Mouse (Mus musculus) cortical plate, adult 2 months (tissue): ENCODE results near the gene Myh7. TPM values are rescaled to one million over a fixed set of nuclear protein-coding genes. Genes with fewer than 3 reads are reported as not detected.

Experiments
- H3K27ac ChIP-seq: fragments of 200-500 bp; 2 replicates; pipeline ENCODE4 v1.5.1; 2012; ENCODE audit warnings: low read length, control low read depth, inconsistent platforms; ENCODE audit not compliant: insufficient read depth
- H3K4me1 ChIP-seq: fragments of 200-500 bp; 2 replicates; pipeline ENCODE4 v1.6.1; 2011; ENCODE audit warnings: low read length; ENCODE audit not compliant: control insufficient read depth, insufficient read depth
- H3K4me3 ChIP-seq: fragments of 200-500 bp; 2 replicates; pipeline ENCODE4 v1.5.1; 2011; ENCODE audit warnings: mild to moderate bottlenecking, low read length, control low read depth; ENCODE audit not compliant: insufficient read depth
- CTCF ChIP-seq: fragments of 200-500 bp; IDR thresholded peaks from 2 replicates; pipeline ENCODE4 v1.5.1; 2011; ENCODE audit warnings: mild to moderate bottlenecking, control low read depth, low read length; ENCODE audit not compliant: insufficient read depth; ENCODE audit errors: extremely low read depth
- POLR2A ChIP-seq: fragments of 200-500 bp; IDR thresholded peaks from 2 replicates; pipeline ENCODE4 v1.6.1; 2011; ENCODE audit warnings: mild to moderate bottlenecking, low read length, control low read depth; ENCODE audit not compliant: insufficient read depth; ENCODE audit errors: extremely low read depth
- polyA plus RNA-seq: library from polyadenylated mRNA; depleted of rRNA; stranded (reverse); fragments of >200 nt; gene quantifications from 2 replicates; pipeline ENCODE4 v1.2.3, GENCODE M21; 2012

The Myh7 gene
- polyA plus RNA-seq, 1 experiment, result 29.0 TPM

GRCm38 (mm10) chr14:55020394-55020793 is 26.0 kb upstream of the Myh7 start:
- no peaks in the 10 kb centered on the region for H3K4me1 ChIP-seq
- no peak overlapping the region for H3K4me3 ChIP-seq
- H3K27ac ChIP-seq, result no peak overlapping the region
- no peak for TF ChIP-seq POLR2A
- TF ChIP-seq CTCF, result no peak

DNA sequence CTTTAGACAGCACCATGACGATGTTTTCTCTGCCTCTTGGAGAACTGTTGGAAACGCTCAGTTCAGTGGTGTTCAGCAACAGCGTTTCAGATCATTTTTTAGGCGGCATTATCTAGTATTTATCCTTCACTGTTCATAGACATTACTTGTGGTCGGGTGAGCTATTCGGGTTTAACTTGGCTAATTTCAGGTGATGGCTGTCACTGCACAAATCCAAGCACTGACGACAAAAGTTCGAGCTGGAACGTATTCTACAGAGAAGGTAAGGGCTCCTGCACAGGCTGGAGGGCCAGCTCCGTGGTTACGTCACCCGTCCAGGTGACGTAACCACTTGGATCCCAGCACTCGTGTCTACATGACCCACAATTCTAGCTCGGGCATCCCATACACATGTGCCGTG is 22.4 kb upstream of the Myh7 start:
- Histone ChIP-seq H3K27ac (no peak overlapping the region), H3K4me1 (no peaks in the 10 kb centered on the region), H3K4me3 (no peak overlapping the region)
- TF ChIP-seq CTCF (no peak), POLR2A (no peak)

- H3K4me3 ChIP-seq, result peak overlapping the region; percentile 75
- TF ChIP-seq POLR2A (no peak), CTCF (no peak)
Observed at GRCm38 (mm10) chr14:55015767-55016111, 21.3 kb upstream of the Myh7 start.

GRCm38 (mm10) chr14:55014991-55015766 is 20.8 kb upstream of the Myh7 start, which contains the start of gene Ngdn:
TSS of gene Ngdn (plus strand) at chr14:55015454.
- Histone ChIP-seq H3K4me3 (peak within 1 kb of the TSS; percentile 75), H3K27ac (peak within 1 kb of the TSS; percentile 97), H3K4me1 (no peaks in the 10 kb centered on the region)
- peak; percentile 72 for TF ChIP-seq POLR2A
- TF ChIP-seq CTCF, result peak; percentile 83

More at GRCm38 (mm10) chr14:55015767-55016111, 21.3 kb upstream of the Myh7 start:
- H3K27ac ChIP-seq, result no peak overlapping the region
- H3K4me1 ChIP-seq, result no peaks in the 10 kb centered on the region

DNA sequence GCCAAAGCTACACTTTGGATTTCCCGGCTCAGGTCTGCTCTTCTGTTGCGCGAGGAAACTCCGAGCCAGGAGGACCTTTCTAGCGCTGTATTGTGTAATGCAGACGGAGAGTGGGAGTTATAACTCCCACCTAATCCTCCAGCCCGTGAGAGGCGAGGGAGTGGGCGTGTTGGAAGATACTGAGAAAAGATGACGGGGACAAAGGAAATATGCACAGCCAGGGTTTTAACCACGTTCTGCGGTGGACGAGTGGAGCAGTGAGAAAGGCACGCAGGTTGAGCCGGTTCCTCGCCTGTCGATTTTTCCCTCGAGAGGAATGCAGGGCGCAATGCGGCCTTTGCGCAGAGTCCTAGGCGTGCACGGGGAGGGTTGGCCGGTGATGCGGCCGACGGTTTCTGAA is 20.2 kb upstream of the Myh7 start:
- peak overlapping the region; percentile 49 for H3K4me3 ChIP-seq
- peak overlapping the region; percentile 97 for H3K27ac ChIP-seq
- TF ChIP-seq CTCF, result no peak
- 0 out of 2 replicates have a peak, but pooled peaks have one; percentile 9 for TF ChIP-seq POLR2A
- no peaks in the 10 kb centered on the region for H3K4me1 ChIP-seq

DNA sequence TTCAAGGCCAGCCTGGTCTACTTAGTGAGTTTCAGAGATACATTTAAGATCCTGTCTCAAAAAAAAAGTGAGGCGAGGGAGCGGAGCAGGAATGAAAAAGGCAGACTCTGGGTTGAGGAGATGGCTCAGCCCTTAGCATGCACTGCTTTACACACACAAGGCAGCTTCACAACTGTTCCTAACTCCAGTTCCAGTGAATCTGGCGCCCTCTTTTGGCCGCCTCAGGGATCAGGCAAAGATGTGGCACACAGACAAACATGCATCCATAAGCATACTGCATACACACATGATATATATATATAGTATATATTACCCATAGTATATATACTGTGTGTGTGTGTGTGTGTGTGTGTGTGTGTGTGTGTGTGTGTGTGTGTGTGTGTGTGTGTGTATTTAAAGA is 16.7 kb upstream of the Myh7 start:
- Histone ChIP-seq H3K27ac (no peak overlapping the region), H3K4me1 (no peaks in the 10 kb centered on the region), H3K4me3 (no peak overlapping the region)
- TF ChIP-seq CTCF (no peak), POLR2A (no peak)

- H3K4me1 ChIP-seq, result peaks cover 2% of the 10 kb centered on the region; the same call in 1 of the 2 replicates
- no peak overlapping the region for H3K27ac ChIP-seq
- no peak overlapping the region for H3K4me3 ChIP-seq
- TF ChIP-seq CTCF (no peak), POLR2A (no peak)
Observed at GRCm38 (mm10) chr14:55008417-55008816, 14.0 kb upstream of the Myh7 start.

GRCm38 (mm10) chr14:55007120-55007908 is 12.9 kb upstream of the Myh7 start:
- no peak overlapping the region for H3K27ac ChIP-seq
- peaks cover 2% of the 10 kb centered on the region; the same call in 1 of the 2 replicates for H3K4me1 ChIP-seq
- H3K4me3 ChIP-seq, result no peak overlapping the region
- TF ChIP-seq POLR2A (no peak), CTCF (no peak)

DNA sequence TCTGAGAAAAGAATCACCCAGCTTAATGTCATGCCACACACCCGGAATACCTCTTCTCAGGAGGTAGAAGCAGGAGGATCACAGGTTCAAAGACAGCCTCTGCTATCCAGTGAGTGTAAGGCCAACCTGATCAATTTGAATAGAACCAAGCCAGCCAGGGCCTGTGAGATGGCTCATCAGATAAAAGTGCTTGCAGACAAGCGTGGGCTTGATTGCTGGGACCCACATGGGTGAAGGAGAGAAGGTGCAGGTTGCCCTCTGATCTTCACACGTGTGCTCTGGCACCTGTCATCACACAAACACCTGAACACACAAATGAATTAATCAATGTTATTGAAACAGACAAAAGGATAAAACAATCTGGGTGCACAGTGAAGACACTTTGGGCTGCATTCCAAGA is 12.1 kb upstream of the Myh7 start:
- TF ChIP-seq CTCF (no peak), POLR2A (no peak)
- Histone ChIP-seq H3K4me1 (peaks cover 2% of the 10 kb centered on the region; the same call in 1 of the 2 replicates), H3K27ac (no peak overlapping the region), H3K4me3 (no peak overlapping the region)
